Mouse (Mus musculus): ENCODE measurements around the gene Jaml.

DNA sequence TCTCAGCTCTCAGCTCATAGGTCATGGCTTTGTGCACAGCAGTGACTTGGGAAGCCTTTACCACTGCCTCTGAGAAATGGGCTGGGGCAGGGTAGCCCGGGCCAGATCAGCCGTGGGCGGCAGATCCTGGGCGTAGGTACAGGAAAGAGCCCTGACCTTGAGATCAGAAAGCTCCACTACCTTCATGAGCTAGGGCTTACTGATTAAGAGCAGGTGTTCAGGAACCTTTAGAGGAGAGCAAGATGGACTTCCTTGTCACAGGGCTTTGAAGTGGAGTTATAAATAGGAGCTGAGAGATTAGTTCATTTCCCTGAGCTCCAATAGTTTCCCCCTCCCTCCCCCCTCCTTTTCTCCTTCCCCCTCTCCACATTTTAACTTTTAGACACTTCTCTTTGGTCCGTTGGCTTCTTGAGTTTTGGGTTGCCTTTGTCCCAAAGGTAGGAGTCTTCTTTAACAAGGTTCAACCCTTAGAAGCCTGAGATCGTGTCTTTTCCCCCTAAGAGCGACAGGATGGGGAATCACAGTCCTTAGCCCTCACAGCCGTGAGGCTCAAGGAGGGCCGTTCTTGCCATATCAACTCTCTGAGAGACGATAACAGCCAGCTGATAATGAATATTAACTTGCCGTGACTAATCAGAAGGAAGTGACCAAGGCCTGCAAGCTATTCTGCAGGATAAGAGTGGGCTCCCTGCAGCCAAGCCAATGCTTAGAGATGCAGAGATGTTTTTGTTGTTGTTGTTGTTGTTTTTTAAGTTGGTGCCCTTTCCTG is 24.4 kb downstream of the Jaml start:
- TF ChIP-seq POLR2A (IDR thresholded peaks at IDR 0.05; ENCODE audit: borderline replicate concordance, low read depth, low read length) (no peak), CTCF (IDR thresholded peaks at IDR 0.05; ENCODE audit: low read depth, low read length) (no peak)
